Mouse (Mus musculus): ENCODE data around the gene Angptl1. TPM values are rescaled to one million over a fixed set of nuclear protein-coding genes. Genes with fewer than 3 reads are reported as not detected.

The Angptl1 gene
- polyA plus RNA-seq, 1 experiment, result 0.04 TPM

GRCm38 (mm10) chr1:156856666-156857065 lies 18.3 kb downstream of the Angptl1 start:
- Histone ChIP-seq H3K79me2 (ENCODE audit: control insufficient read depth, insufficient read depth) (no peaks in the 10 kb centered on the region), H3K27me3 (ENCODE audit: control insufficient read depth, insufficient read depth, insufficient read length) (no peaks in the 10 kb centered on the region), H3K4me3 (no peak overlapping the region), H3K4me2 (ENCODE audit: low read depth) (no peak overlapping the region), H3K36me3 (ENCODE audit: control insufficient read depth, insufficient read depth) (no peaks in the 10 kb centered on the region), H3ac (ENCODE audit: control insufficient read depth, insufficient read length) (no peak overlapping the region)
- TF ChIP-seq MYOD1 (IDR thresholded peaks at IDR 0.05; ENCODE audit: control insufficient read depth in 1 of 3, insufficient read length in 2 of 3, low read depth in 2 of 3), result no peak
- no peak for TF ChIP-seq POLR2A (IDR thresholded peaks at IDR 0.05; ENCODE audit: insufficient read length, low read depth)
- TF ChIP-seq TCF12 (IDR thresholded peaks at IDR 0.05; ENCODE audit: insufficient read depth, poor library complexity, severe bottlenecking), result no peak

GRCm38 (mm10) chr1:156859156-156859555 lies 20.8 kb downstream of the Angptl1 start:
- no peak overlapping the region for H3ac ChIP-seq (ENCODE audit: control insufficient read depth, insufficient read length)
- no peaks in the 10 kb centered on the region for H3K36me3 ChIP-seq (ENCODE audit: control insufficient read depth, insufficient read depth)
- H3K79me2 ChIP-seq (ENCODE audit: control insufficient read depth, insufficient read depth), result no peaks in the 10 kb centered on the region
- TF ChIP-seq TCF3 (IDR thresholded peaks at IDR 0.05; ENCODE audit: insufficient read length, low read depth), result no peak
- no peak for TF ChIP-seq MAX (IDR thresholded peaks at IDR 0.05; ENCODE audit: low read depth)
- no peak for TF ChIP-seq E2F4 (IDR thresholded peaks at IDR 0.05; ENCODE audit: insufficient read depth)
- no peak for TF ChIP-seq TCF12 (IDR thresholded peaks at IDR 0.05; ENCODE audit: insufficient read depth, poor library complexity, severe bottlenecking)
- no peak for TF ChIP-seq SRF (IDR thresholded peaks at IDR 0.05; ENCODE audit: control insufficient read depth, insufficient read length, low read depth)
- no peak for TF ChIP-seq POLR2A (IDR thresholded peaks at IDR 0.05; ENCODE audit: insufficient read length, low read depth)
- no peak for TF ChIP-seq MYOD1 (IDR thresholded peaks at IDR 0.05; ENCODE audit: control insufficient read depth in 1 of 3, insufficient read length in 2 of 3, low read depth in 2 of 3)
- no peak for TF ChIP-seq CEBPB (IDR thresholded peaks at IDR 0.05; ENCODE audit: insufficient read depth, poor library complexity, severe bottlenecking)
- TF ChIP-seq MYOG (IDR thresholded peaks at IDR 0.05; ENCODE audit: control insufficient read depth in 1 of 3, insufficient read depth in 1 of 3, insufficient read length in 2 of 3, low read depth in 2 of 3), result no peak
- TF ChIP-seq POLR2AphosphoS2 (IDR thresholded peaks at IDR 0.05; ENCODE audit: insufficient read length, low read depth), result no peak
- no peak for TF ChIP-seq REST (IDR thresholded peaks at IDR 0.05; ENCODE audit: insufficient read depth, insufficient read length)
- no peak for TF ChIP-seq USF1 (IDR thresholded peaks at IDR 0.05; ENCODE audit: low read depth)
- no peaks in the 10 kb centered on the region for H3K27me3 ChIP-seq (ENCODE audit: control insufficient read depth, insufficient read depth, insufficient read length)
- H3K4me3 ChIP-seq, result no peak overlapping the region
- H3K4me2 ChIP-seq (ENCODE audit: low read depth), result no peak overlapping the region

- Histone ChIP-seq H3K27me3 (ENCODE audit: control insufficient read depth, insufficient read depth, insufficient read length) (no peaks in the 10 kb centered on the region), H3K4me2 (ENCODE audit: low read depth) (no peak overlapping the region), H3K4me3 (no peak overlapping the region), H3K79me2 (ENCODE audit: control insufficient read depth, insufficient read depth) (no peaks in the 10 kb centered on the region), H3ac (ENCODE audit: control insufficient read depth, insufficient read length) (no peak overlapping the region), H3K36me3 (ENCODE audit: control insufficient read depth, insufficient read depth) (no peaks in the 10 kb centered on the region)
- TF ChIP-seq TCF3 (IDR thresholded peaks at IDR 0.05; ENCODE audit: insufficient read length, low read depth), result no peak
- no peak for TF ChIP-seq CEBPB (IDR thresholded peaks at IDR 0.05; ENCODE audit: insufficient read depth, poor library complexity, severe bottlenecking)
- TF ChIP-seq SRF (IDR thresholded peaks at IDR 0.05; ENCODE audit: control insufficient read depth, insufficient read length, low read depth), result no peak
These were observed 21.4 kb downstream of the Angptl1 start for GRCm38 (mm10) chr1:156859711-156860250.

GRCm38 (mm10) chr1:156860266-156860665 lies 21.9 kb downstream of the Angptl1 start:
- no peak overlapping the region for H3K4me3 ChIP-seq
- no peaks in the 10 kb centered on the region for H3K36me3 ChIP-seq (ENCODE audit: control insufficient read depth, insufficient read depth)
- H3ac ChIP-seq (ENCODE audit: control insufficient read depth, insufficient read length), result no peak overlapping the region
- H3K4me2 ChIP-seq (ENCODE audit: low read depth), result no peak overlapping the region
- no peaks in the 10 kb centered on the region for H3K79me2 ChIP-seq (ENCODE audit: control insufficient read depth, insufficient read depth)
- H3K27me3 ChIP-seq (ENCODE audit: control insufficient read depth, insufficient read depth, insufficient read length), result no peaks in the 10 kb centered on the region
- TF ChIP-seq MYOD1 (IDR thresholded peaks at IDR 0.05; ENCODE audit: control insufficient read depth in 1 of 3, insufficient read length in 2 of 3, low read depth in 2 of 3), result no peak

GRCm38 (mm10) chr1:156861475-156862043 lies 23.2 kb downstream of the Angptl1 start:
- no peaks in the 10 kb centered on the region for H3K79me2 ChIP-seq (ENCODE audit: control insufficient read depth, insufficient read depth)
- no peak for TF ChIP-seq MYOG (IDR thresholded peaks at IDR 0.05; ENCODE audit: control insufficient read depth in 1 of 3, insufficient read depth in 1 of 3, insufficient read length in 2 of 3, low read depth in 2 of 3)
- no peak for TF ChIP-seq MYOD1 (IDR thresholded peaks at IDR 0.05; ENCODE audit: control insufficient read depth in 1 of 3, insufficient read length in 2 of 3, low read depth in 2 of 3)
- no peak for TF ChIP-seq USF1 (IDR thresholded peaks at IDR 0.05; ENCODE audit: low read depth)
- no peak for TF ChIP-seq CEBPB (IDR thresholded peaks at IDR 0.05; ENCODE audit: insufficient read depth, poor library complexity, severe bottlenecking)
- no peak for TF ChIP-seq POLR2A (IDR thresholded peaks at IDR 0.05; ENCODE audit: insufficient read length, low read depth)
- TF ChIP-seq MAX (IDR thresholded peaks at IDR 0.05; ENCODE audit: low read depth), result no peak
- no peak for TF ChIP-seq E2F4 (IDR thresholded peaks at IDR 0.05; ENCODE audit: insufficient read depth)
- no peak for TF ChIP-seq SRF (IDR thresholded peaks at IDR 0.05; ENCODE audit: control insufficient read depth, insufficient read length, low read depth)
- TF ChIP-seq REST (IDR thresholded peaks at IDR 0.05; ENCODE audit: insufficient read depth, insufficient read length), result no peak
- no peak for TF ChIP-seq POLR2AphosphoS2 (IDR thresholded peaks at IDR 0.05; ENCODE audit: insufficient read length, low read depth)
- no peak for TF ChIP-seq TCF12 (IDR thresholded peaks at IDR 0.05; ENCODE audit: insufficient read depth, poor library complexity, severe bottlenecking)
- TF ChIP-seq TCF3 (IDR thresholded peaks at IDR 0.05; ENCODE audit: insufficient read length, low read depth), result no peak
- H3K27me3 ChIP-seq (ENCODE audit: control insufficient read depth, insufficient read depth, insufficient read length), result no peaks in the 10 kb centered on the region
- H3K4me3 ChIP-seq, result no peak overlapping the region
- no peak overlapping the region for H3ac ChIP-seq (ENCODE audit: control insufficient read depth, insufficient read length)
- H3K4me2 ChIP-seq (ENCODE audit: low read depth), result no peak overlapping the region
- H3K36me3 ChIP-seq (ENCODE audit: control insufficient read depth, insufficient read depth), result no peaks in the 10 kb centered on the region
